Mouse (Mus musculus) cerebellum, adult (tissue): ENCODE measurements around the gene Ceacam12.
"Not testable (repeated sequence)": the region's sequence is repeated elsewhere in the genome, so short reads cannot be mapped to it uniquely, and the experiment has no call there.

ENCODE experiments used
- ATAC-seq: cut with Nextera tagmentation; 2 replicates; pipeline ENCODE4 v1.9.2; 2017; ENCODE audit warnings: mild to moderate bottlenecking, moderate library complexity, mixed read lengths; ENCODE audit not compliant: insufficient number of reproducible peaks, low FRiP score, low TSS enrichment

Ceacam12 gene

DNA sequence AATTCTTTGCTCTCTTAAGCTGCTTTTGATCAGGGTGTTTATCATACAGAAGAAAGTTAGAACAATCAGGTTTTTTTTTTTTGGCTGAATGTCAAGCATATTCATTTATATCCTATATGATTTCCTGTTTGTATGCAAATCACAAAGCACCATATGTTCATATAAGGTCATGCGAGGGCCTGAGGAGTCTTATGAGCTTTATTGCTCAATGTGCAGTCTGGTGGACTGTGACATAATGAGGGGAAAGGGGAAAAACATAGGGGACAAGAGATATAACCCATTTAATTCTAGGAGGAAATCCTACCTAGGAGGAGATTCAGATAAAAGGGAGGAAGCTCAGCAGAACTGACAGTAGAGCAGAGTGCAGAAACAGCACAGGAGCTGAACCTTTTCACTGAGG is at the start of gene Ceacam12:
TSS of gene Ceacam12 (plus strand) at position 301 of the 400 bp plus-strand sequence.
- ATAC-seq: no peak

DNA sequence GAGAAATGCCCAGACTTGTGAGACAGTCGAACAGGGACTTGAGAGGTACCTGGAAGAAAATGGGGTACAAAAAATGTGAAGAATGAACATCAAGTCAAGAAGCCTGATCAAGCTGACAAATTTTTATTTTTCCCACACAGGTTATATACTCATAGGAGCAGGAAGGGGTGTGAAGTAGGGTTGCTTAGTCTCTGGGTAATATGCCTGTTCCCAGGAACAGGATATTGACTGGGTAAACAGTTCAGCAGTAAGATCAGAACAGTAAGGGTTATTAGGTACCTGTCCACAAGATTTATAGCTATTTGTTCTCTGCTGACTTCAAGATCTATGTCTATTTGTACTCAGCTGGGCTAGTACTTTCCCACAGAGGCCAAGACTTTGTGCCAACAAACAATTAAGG is 8.1 kb downstream of the Ceacam12 start:
- ATAC-seq: not testable (repeated sequence)

DNA sequence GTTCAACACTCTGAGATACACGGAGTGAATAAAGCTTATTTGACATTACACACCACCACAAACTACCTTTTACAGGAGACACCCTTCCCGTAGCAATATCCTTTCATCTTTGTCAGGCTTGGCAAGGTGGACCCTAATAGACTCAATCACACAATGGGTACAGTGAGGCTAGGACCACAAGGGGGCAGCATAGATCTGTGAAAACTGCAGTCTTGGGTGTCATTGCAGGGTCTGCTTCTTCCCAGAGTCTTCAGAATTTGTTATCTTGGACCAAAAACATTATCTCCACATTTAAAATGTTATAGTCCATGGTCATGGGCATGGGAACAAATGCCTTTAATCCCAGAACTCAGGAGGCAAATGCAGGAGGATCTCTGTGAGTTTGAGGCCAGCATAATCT is 35.1 kb downstream of the Ceacam12 start:
- ATAC-seq: no peak
